Mouse (Mus musculus): ENCODE results near the gene Notum.
A peak's percentile ranks its signal among the peaks of the same experiment; 100 is the strongest.

The Notum gene

DNA sequence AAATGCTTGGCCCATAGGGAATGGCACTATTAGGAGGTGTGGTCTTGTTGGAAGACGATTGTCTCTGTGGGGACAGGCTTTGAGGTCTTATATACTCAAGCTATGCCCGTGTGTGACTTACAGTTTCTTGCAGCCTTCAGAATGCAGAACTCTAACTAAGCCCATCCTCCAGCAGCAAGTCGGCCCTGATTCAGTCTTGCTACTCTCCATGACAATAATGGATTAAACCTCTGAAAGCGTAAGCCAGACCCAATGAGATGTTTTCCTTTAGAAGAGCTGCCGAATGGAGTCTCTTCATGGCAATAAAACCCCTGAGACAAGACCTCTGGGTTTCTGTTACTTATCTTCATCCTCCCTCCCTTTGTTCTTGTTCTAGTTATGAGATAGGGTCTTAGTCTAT is 26.2 kb downstream of the Notum start:
- DNase-seq (ENCODE audit: extremely low read depth, insufficient read length, low spot score): no peak

DNA sequence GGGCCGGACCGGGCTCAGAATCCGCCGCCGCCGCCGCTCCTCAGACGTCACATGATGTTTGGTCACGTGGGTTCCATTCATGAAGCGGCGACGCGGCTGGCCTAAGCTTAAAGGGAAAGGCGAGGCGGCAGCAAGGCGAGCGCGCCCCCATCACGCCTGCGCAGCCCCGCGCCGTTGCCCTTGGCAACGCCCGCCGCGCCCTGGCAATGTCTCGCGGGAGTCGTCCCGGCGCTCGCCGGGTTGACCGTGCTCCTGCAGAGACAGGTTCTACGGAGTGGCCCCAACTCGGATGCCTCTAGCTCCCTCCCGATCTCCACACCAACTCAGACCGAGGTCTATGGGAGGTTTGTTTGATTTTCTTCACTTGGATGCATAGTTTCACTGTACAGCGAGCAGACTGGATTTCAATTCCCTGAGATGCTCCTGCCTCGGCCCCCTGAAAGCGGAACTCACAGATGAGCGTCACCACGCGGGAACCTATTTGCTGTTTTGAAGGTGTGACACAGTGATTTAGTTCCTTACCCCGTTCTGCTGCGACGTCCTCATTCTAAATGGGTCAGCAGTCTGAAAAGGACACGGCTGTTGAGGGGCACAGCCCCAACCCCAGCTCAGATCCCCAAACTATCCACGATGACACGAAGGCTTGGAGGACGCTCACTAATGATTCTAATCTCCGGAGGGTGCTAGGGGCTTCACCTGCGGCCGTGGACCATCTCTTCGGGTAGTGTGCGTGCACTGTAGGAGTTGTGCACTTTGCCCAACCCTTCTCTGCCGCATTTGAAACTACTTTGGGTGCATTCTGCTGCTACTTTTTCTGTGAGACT is 27.2 kb downstream of the Notum start, which contains the start of gene Mafg:
Gene Mafg, minus strand, starts transcription at position 81 of the 824 bp plus-strand sequence.
- peak; percentile 99 for DNase-seq (ENCODE audit: extremely low read depth, insufficient read length, low spot score)

DNA sequence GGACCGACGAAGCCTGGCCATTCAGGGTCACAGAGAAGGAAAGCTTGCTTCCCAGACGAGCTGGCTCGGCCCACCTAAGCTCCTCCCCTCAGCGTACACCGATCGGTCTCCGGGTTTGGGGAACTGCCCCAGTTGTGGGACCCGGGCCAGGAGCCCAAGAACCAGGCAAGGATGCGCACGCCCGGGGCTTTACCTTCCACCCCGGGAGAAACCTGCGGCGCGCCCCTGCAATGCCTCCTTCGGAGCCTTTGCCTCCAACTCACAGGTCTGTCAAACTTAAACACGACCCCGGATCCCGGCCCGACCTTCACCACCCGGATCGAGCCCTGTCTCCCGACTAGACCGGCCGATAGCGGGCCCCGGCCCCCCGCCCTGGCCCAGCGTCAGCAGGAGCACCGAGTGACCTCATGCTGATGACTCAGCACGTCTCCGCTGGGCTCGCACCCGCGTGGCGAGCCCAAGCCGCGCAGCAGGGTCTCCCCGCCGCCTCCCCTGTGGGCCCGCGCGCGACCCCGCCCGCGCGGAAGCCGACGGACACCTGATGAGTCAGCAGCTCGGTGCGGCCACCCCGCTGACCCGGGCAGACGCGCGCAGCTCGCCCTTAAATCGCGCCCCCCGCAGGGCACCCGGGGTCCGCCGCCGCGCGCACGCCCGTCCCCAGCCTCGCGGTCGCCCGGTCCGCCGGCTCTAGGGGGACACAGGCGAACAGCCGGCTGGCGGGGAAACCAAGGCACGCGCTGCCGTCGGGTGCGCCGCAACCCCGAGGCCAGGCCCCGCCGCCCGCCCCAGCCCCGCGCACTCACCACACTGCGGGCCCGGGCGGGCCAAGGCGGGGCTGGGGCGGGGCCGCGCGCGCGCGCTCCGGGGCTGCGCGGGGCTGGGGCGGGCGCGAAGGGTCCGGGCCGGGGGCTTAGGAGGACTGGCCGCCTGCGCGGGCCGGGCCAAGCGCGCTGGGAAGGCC is 28.1 kb downstream of the Notum start:
- DNase-seq (ENCODE audit: extremely low read depth, insufficient read length, low spot score): peak; percentile 89

DNA sequence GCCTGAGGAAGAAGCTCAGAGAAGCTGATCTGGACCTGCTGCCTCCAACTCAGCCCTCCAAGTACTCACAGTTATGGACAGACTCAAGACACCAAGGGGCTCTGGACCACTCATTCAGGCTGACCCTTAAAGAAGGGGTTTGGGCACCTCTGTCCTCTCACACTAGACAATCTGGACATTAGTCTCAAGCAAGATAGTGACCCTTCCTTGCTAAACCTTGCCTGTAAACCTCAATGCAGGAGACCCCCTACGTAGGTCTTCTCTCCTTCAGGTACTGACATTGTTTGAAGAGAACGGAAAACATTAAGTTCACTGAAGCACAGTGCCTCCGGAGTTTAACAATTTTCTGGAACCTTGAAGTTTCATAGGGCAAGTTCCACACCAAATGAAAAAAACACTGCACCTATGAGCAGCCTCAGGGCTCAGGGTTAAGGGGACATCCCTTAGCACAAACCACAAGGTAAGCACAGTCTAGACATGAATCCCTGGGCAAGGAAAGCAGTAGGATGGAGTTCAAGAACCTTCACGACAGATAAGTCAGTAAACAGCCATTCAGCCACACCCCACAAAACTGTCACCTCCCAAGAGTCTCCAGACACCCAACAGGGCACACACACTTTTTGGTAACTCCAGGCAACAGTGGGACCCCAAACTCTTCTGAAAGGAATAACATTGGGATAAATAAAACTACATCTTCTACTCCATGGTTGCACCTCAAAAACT is 29.1 kb downstream of the Notum start:
- no peak for DNase-seq (ENCODE audit: extremely low read depth, insufficient read length, low spot score)

DNA sequence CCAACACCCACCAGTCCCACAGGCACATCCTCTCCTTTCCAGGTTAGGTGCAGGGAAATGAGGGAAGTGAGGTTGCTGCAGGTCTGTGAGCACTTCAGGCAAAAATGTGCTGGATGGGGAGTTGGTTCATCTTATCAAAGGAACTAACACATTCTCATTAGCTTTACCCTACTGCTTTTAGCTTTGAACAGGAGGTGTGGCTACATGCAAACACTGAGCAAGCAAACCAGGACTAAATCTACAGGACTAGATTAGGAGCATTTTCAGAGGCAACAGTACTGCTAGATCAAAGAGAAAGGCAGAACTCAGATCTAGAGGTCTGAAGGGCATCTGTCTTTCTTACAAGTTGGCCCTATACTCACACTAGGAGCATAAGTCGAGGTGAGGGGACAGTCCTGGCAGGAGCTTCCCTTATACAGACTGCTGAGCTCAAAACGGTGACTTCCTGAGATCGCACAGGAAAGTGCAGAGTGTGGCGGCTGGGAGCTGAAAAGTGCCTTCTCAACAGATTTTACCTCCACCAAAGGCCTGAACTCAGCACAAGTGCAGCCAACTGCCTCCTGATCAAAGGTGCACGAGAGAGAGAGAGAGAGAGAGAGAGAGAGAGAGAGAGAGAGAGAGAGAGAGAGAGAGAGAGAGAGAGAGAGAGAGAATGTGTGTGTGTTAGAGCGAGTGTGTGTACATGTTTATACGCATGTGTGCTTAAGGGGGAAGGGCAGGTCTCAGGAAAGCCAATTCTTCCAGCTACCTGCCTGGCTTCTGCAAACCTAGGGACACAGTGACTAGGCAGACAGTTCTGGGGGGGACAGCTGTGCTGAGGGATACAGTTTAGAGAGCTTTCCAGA is 29.9 kb downstream of the Notum start:
- DNase-seq (ENCODE audit: extremely low read depth, insufficient read length, low spot score): no peak

DNA sequence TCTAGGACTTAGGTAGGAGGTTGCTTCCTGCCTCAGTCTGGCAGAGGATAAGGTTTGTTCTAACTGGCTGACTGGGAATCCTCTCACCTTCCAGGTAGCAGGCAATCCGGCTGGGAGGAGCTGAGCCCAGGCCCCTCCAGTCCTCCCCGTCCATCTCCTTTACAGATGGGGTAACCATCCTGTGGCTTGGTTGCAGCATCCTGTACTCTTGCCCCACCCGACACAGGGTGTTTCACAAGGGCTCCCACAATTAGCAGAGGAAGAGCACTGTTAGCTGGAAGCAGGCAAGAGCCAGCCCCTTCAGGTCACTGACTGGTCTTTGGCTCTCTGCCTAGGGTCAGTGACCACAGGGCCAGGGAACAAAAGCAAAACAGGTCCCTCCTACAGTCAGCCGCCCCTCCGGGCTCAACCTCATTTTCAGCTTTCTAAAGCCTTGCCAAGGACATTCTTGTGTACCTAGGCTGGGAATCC is 30.5 kb downstream of the Notum start:
- peak; percentile 70 for DNase-seq (ENCODE audit: extremely low read depth, insufficient read length, low spot score)

DNA sequence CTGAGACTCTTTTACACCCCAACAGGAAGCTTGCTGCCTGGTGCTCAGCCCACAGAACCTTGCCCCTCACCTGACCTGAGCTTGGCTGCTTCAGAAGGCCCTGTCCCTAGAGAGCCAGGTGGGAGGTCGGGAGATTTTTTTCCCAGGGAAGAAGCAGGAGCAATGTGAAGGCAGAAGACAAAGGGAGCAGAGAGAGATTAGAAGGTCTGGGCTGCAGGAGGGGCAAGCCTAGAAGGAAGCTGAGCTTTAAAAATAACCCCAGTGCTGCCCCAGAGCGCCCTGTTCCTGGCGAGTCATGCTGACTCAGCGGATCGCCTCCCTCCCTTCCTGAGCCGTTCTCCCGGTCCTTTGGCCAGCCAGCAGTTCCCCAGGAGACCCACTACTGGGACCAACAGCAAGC is 31.1 kb downstream of the Notum start:
- peak; percentile 57 for DNase-seq (ENCODE audit: extremely low read depth, insufficient read length, low spot score)

DNA sequence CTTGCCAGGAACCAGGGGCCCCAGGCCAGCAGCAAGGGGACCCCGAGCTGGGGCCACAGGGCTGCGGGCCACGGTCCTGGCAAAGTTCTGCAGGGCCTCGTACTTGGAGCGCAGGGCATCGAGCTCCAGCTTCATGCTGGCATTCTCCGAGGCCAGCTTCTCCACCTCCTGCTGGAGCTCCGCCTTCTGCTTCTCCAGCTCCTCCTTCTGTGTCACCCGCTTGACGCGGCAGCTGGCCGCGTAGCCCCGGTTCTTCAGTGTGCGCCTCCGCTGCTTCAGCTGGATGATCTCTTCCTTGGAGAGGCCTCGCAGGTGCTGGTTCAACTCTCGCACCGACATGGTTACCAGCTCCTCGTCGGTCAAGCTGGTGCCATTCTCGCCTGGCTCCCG is 31.6 kb downstream of the Notum start:
- peak; percentile 63 for DNase-seq (ENCODE audit: extremely low read depth, insufficient read length, low spot score)

DNA sequence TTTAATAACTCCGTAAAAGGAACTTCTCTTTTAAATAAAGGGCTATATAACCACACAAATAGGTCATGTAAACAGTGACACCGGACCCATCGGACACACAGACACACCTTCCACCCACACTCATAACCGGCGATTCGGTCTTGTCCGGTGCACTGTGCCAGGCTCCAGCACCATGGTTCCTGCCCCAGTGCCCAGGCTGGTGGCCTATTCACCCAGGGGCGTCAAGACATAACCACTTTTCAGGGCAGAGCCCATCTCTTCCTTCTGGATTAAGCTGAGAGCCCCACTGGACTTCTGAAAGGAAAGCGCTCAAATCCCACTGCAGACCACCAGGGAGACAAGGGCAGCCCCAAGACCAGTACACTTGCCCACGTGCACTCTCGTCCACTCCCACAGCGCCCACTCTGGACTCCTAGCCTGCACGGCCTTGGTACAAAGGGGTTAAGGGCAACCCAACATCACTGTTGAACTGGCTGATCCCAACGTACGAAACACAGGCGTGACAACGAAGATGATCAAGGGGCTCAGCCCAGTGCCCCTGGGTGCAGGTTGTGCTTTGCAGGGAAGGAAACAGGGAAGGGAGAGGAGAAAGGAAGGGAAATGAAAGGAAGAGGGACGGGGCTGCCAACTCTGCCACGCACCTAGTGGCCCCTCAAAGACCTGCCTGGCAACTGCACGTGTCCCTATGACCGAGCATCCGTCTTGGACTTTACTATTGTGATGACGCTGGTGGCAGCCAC is 32.2 kb downstream of the Notum start:
- no peak for DNase-seq (ENCODE audit: extremely low read depth, insufficient read length, low spot score)

DNA sequence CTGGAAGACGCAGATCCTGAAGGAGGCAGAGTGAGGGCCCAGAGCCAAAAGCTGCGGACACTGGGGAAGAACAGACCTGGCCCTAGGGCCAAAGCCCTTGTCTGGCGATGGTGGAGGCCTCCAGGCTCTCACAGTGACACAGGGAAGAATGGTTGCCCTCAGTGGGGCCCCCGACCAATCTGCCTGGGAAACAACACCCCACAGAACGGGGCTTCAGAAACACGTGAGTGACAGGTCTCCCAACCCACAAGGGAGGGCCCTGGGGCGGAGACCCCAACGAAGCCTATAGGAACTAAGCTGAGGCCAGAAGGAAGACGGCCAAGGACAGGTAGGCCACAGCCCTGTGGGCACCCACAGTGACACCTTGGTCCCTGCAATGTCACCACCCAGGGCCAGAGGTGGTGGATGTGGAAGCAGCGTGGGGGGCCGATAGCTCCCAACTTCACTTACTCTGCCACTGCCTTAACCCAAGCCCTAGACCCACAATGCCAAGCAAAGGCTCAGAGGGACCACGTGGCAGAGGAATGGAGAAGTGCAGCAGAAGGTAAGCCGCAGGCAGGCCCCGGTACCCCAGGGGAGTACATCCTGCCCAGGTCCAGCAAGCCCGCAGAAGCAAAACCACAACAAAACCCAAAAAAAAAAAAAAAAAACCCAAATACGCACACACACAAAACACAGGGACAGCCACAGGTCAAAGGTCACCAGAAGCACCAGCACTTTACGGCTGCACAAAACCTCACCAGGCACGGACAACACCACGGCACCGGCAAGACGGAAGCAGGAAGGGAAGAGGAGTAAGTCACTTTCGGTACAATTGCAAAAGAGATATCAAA is 33.3 kb downstream of the Notum start:
- DNase-seq (ENCODE audit: extremely low read depth, insufficient read length, low spot score): no peak

DNA sequence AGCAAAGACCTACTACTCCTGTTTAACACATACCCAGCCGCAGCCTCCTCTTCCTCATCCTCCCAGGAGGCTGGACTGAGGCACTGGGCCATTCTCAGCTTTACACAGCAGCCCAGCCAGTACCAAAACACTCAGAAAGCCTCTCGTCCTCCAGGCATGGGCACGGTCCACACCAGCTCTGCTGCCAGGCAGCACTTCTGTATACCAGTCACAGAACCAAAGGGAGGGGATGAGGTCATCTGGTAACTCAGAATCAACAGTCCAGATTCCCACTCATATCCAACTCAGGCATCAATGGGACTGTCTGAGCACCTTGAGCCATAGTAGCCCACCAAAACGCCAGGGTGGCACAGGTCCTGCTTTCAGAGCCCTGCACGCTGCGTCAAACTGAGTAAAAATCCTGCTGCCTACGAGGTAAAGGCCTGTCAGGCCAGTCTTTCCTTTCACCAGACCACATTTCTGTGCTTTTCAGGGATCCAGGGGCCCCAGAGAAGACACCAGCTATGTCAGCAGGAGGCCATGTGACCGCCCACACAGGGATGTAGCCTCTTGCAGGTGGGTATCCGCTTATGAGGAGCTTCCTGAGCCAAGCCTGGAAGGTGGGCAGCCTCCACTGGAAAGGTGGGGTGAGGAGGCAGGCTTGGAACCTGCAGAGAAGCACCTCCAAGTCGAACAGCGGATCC is 34.0 kb downstream of the Notum start:
- no peak for DNase-seq (ENCODE audit: extremely low read depth, insufficient read length, low spot score)

DNA sequence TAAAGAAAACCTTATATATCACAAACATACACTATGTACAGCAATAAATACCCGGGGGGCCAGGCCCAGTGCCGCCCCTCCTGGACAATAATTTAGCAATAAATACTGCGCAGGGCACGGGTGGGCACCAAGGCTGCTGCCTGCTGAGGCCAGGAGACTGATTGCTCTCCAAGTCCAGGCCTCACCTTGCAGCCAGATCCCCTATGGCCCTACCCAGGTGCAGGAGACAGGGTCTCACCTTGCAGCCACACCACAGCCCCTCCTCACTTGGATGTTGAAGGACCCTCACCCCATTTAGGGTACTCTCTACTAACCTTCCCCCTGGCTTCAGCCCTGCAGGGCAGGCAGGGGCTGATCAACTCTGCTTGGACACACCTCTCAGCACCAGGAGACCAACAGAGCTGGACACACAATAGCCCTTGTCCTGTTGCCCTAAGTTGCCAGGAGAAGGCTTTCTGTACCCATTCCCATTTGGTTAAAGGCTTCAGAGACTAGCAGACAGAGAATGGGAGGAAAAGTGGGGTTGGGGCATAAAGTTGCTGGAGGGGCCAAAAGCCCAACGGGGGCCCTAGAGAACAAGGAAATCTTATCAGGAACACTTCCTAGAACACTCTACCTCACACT is 35.7 kb downstream of the Notum start, which contains the start of gene Sirt7:
Gene Sirt7, minus strand, starts transcription at position 89 of the 624 bp plus-strand sequence.
- no peak for DNase-seq (ENCODE audit: extremely low read depth, insufficient read length, low spot score)

DNA sequence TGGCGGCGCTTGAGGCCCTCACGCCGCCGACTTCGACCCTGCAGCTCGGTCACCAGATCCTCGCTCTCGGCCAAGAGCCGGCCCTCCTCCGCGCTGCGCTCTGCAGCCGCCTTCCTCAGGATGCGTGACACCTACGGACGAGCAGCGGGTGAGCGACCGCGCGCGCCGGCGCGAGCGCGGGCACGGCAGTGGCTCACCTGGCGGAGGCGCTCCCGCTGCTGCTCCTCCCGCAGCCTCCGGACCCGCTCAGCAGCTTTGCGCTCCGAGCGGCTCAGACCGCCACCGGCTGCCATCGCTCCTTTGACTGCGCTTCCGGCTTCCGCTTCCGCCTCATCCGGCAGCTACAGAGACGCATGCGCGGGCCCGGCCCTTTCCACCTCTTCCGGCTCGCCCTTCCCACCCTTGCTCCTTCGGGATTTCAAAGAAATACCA is 36.3 kb downstream of the Notum start:
- DNase-seq (ENCODE audit: extremely low read depth, insufficient read length, low spot score): peak; percentile 80

DNA sequence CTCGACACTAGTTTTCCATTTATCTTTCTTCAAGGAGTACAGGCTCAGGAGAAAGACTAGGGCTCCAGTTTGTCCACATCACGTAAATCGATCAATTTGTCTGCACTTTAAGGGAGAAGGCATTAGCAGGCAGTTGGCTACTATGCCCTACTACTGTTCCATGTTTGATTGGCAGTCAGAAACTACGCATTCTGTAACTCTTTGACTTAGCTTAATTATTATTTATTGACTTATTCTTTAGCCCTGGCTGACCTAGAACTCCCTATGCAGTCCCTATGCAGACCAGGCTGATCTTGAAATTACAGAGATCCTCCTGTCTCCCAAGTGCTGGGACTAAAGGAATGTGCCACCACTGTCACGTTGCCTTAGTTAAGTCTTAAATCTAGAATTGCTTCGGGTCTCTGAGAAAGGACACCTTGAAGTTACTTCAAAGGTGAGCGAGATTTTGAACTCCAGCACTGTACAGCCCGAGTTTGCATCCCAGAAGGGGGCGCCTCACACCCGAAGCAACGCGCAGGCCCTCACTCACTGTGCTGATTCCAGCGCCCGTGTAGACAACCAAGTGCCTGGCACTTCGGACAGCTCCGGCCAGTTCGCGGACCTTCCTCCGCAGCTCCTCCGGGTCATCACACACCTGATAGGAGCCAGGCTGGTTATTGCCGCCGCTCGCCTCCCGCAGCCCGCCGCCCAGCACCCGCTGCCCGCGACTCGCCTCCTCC is 36.9 kb downstream of the Notum start:
- DNase-seq (ENCODE audit: extremely low read depth, insufficient read length, low spot score): no peak

DNA sequence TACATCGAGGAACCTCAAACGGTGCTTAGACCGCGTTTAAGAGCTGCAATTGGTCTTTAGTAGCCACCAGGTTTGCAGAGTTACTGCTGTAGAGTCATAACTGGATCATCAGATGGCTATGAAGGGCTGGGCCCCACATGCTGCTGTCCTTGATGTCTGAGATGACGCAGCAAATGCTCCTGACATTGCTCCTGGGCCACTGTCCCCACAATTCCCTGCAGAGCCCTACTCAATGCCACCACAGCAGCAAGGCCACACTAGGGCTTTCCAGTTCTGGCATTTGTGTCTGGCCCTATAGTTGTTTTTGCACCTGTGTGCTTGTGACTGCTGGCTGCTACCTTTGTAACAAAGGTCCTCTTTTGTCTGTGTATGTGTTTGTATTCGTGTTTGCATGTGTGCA is 38.2 kb downstream of the Notum start:
- DNase-seq (ENCODE audit: extremely low read depth, insufficient read length, low spot score): no peak

DNA sequence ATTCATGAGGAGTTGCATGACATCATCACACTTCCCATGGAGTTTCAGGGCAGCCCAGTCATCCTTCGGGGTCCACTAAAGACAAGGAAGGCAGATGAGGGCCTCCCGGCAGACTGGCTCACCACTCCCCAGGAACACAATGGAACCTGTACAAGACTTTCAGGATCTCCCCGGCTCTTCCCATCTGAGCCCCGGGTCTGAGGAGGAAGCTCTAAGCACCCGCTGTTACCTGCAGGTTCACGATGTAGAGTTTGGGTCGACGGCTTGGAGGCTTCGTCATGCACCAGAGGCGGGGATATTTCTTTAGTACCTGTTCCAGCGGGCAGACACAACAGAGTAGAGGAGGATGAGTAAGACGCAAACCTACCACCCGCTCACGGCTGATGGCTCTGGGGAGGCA is 40.8 kb downstream of the Notum start:
- no peak for DNase-seq (ENCODE audit: extremely low read depth, insufficient read length, low spot score)
